Mouse (Mus musculus): ENCODE measurements around the gene Glod4. TPM values are rescaled to one million over a fixed set of nuclear protein-coding genes. Genes with fewer than 3 reads are reported as not detected.
"Not testable (repeated sequence)": the region's sequence is repeated elsewhere in the genome, so short reads cannot be mapped to it uniquely, and the experiment has no call there.

Gene Glod4
- polyA plus RNA-seq, 1 experiment = 55.2 TPM

- TF ChIP-seq TCF12 (IDR thresholded peaks at IDR 0.05; ENCODE audit: insufficient read depth, poor library complexity, severe bottlenecking) (no peak), USF1 (IDR thresholded peaks at IDR 0.05; ENCODE audit: low read depth) (peak; percentile 3)
- Histone ChIP-seq H3K36me3 (ENCODE audit: control insufficient read depth, insufficient read depth) (peaks cover 5% of the 10 kb centered on the region), H3K79me2 (ENCODE audit: control insufficient read depth, insufficient read depth) (peaks cover 12% of the 10 kb centered on the region)
Measured at GRCm38 (mm10) chr11:76216681-76217389, 26.7 kb downstream of the Glod4 start.

GRCm38 (mm10) chr11:76216049-76216540 is 27.4 kb downstream of the Glod4 start:
- Histone ChIP-seq H3K36me3 (ENCODE audit: control insufficient read depth, insufficient read depth) (peaks cover 5% of the 10 kb centered on the region), H3K4me3 (peak overlapping the region; percentile 88), H3K27me3 (ENCODE audit: control insufficient read depth, insufficient read depth, insufficient read length) (no peaks in the 10 kb centered on the region), H3K4me2 (ENCODE audit: low read depth) (peak overlapping the region; percentile 93), H3K79me2 (ENCODE audit: control insufficient read depth, insufficient read depth) (peaks cover 12% of the 10 kb centered on the region), H3ac (ENCODE audit: control insufficient read depth, insufficient read length) (no peak overlapping the region)
- TF ChIP-seq REST (IDR thresholded peaks at IDR 0.05; ENCODE audit: insufficient read depth, insufficient read length) (no peak), MYOG (IDR thresholded peaks at IDR 0.05; ENCODE audit: control insufficient read depth in 1 of 3, insufficient read depth in 1 of 3, insufficient read length in 2 of 3, low read depth in 2 of 3) (no peak), TCF3 (IDR thresholded peaks at IDR 0.05; ENCODE audit: insufficient read length, low read depth) (no peak), POLR2AphosphoS2 (IDR thresholded peaks at IDR 0.05; ENCODE audit: insufficient read length, low read depth) (no peak), E2F4 (IDR thresholded peaks at IDR 0.05; ENCODE audit: insufficient read depth) (no peak), POLR2A (IDR thresholded peaks at IDR 0.05; ENCODE audit: insufficient read length, low read depth) (no peak), CEBPB (IDR thresholded peaks at IDR 0.05; ENCODE audit: insufficient read depth, poor library complexity, severe bottlenecking) (no peak)

More at GRCm38 (mm10) chr11:76216681-76217389, 26.7 kb downstream of the Glod4 start:
- peak overlapping the region; percentile 10 for H3ac ChIP-seq (ENCODE audit: control insufficient read depth, insufficient read length)
- H3K4me2 ChIP-seq (ENCODE audit: low read depth) = peak overlapping the region; percentile 93
- H3K27me3 ChIP-seq (ENCODE audit: control insufficient read depth, insufficient read depth, insufficient read length) = no peaks in the 10 kb centered on the region
- H3K4me3 ChIP-seq = peak overlapping the region; percentile 88

GRCm38 (mm10) chr11:76215011-76215410 is 28.5 kb downstream of the Glod4 start:
- Histone ChIP-seq H3K4me2 (ENCODE audit: low read depth) (no peak overlapping the region), H3K4me3 (no peak overlapping the region), H3K36me3 (ENCODE audit: control insufficient read depth, insufficient read depth) (peaks cover 5% of the 10 kb centered on the region)

GRCm38 (mm10) chr11:76213841-76214240 is 29.7 kb downstream of the Glod4 start:
- Histone ChIP-seq H3K27me3 (ENCODE audit: control insufficient read depth, insufficient read depth, insufficient read length) (no peaks in the 10 kb centered on the region), H3K4me2 (ENCODE audit: low read depth) (no peak overlapping the region), H3K36me3 (ENCODE audit: control insufficient read depth, insufficient read depth) (peaks cover 5% of the 10 kb centered on the region), H3K4me3 (no peak overlapping the region), H3K79me2 (ENCODE audit: control insufficient read depth, insufficient read depth) (peaks cover 12% of the 10 kb centered on the region), H3ac (ENCODE audit: control insufficient read depth, insufficient read length) (no peak overlapping the region)
- TF ChIP-seq REST (IDR thresholded peaks at IDR 0.05; ENCODE audit: insufficient read depth, insufficient read length) = no peak
- no peak for TF ChIP-seq MYOG (IDR thresholded peaks at IDR 0.05; ENCODE audit: control insufficient read depth in 1 of 3, insufficient read depth in 1 of 3, insufficient read length in 2 of 3, low read depth in 2 of 3)
- no peak for TF ChIP-seq MAX (IDR thresholded peaks at IDR 0.05; ENCODE audit: low read depth)
- no peak for TF ChIP-seq MYOD1 (IDR thresholded peaks at IDR 0.05; ENCODE audit: control insufficient read depth in 1 of 3, insufficient read length in 2 of 3, low read depth in 2 of 3)
- TF ChIP-seq TCF3 (IDR thresholded peaks at IDR 0.05; ENCODE audit: insufficient read length, low read depth) = no peak
- TF ChIP-seq POLR2A (IDR thresholded peaks at IDR 0.05; ENCODE audit: insufficient read length, low read depth) = no peak
- no peak for TF ChIP-seq E2F4 (IDR thresholded peaks at IDR 0.05; ENCODE audit: insufficient read depth)
- no peak for TF ChIP-seq TCF12 (IDR thresholded peaks at IDR 0.05; ENCODE audit: insufficient read depth, poor library complexity, severe bottlenecking)
- TF ChIP-seq USF1 (IDR thresholded peaks at IDR 0.05; ENCODE audit: low read depth) = no peak
- TF ChIP-seq SRF (IDR thresholded peaks at IDR 0.05; ENCODE audit: control insufficient read depth, insufficient read length, low read depth) = no peak
- TF ChIP-seq POLR2AphosphoS2 (IDR thresholded peaks at IDR 0.05; ENCODE audit: insufficient read length, low read depth) = no peak
- TF ChIP-seq CEBPB (IDR thresholded peaks at IDR 0.05; ENCODE audit: insufficient read depth, poor library complexity, severe bottlenecking) = no peak

More at GRCm38 (mm10) chr11:76215011-76215410, 28.5 kb downstream of the Glod4 start:
- Histone ChIP-seq H3ac (ENCODE audit: control insufficient read depth, insufficient read length) (no peak overlapping the region), H3K79me2 (ENCODE audit: control insufficient read depth, insufficient read depth) (peaks cover 12% of the 10 kb centered on the region), H3K27me3 (ENCODE audit: control insufficient read depth, insufficient read depth, insufficient read length) (no peaks in the 10 kb centered on the region)
- no peak for TF ChIP-seq USF1 (IDR thresholded peaks at IDR 0.05; ENCODE audit: low read depth)
- no peak for TF ChIP-seq MAX (IDR thresholded peaks at IDR 0.05; ENCODE audit: low read depth)
- TF ChIP-seq POLR2AphosphoS2 (IDR thresholded peaks at IDR 0.05; ENCODE audit: insufficient read length, low read depth) = no peak
- TF ChIP-seq MYOD1 (IDR thresholded peaks at IDR 0.05; ENCODE audit: control insufficient read depth in 1 of 3, insufficient read length in 2 of 3, low read depth in 2 of 3) = no peak
- no peak for TF ChIP-seq REST (IDR thresholded peaks at IDR 0.05; ENCODE audit: insufficient read depth, insufficient read length)
- TF ChIP-seq E2F4 (IDR thresholded peaks at IDR 0.05; ENCODE audit: insufficient read depth) = no peak
- TF ChIP-seq TCF3 (IDR thresholded peaks at IDR 0.05; ENCODE audit: insufficient read length, low read depth) = no peak
- TF ChIP-seq CEBPB (IDR thresholded peaks at IDR 0.05; ENCODE audit: insufficient read depth, poor library complexity, severe bottlenecking) = no peak
- no peak for TF ChIP-seq SRF (IDR thresholded peaks at IDR 0.05; ENCODE audit: control insufficient read depth, insufficient read length, low read depth)
- TF ChIP-seq TCF12 (IDR thresholded peaks at IDR 0.05; ENCODE audit: insufficient read depth, poor library complexity, severe bottlenecking) = no peak
- TF ChIP-seq MYOG (IDR thresholded peaks at IDR 0.05; ENCODE audit: control insufficient read depth in 1 of 3, insufficient read depth in 1 of 3, insufficient read length in 2 of 3, low read depth in 2 of 3) = no peak
- no peak for TF ChIP-seq POLR2A (IDR thresholded peaks at IDR 0.05; ENCODE audit: insufficient read length, low read depth)

GRCm38 (mm10) chr11:76211595-76211994 is 31.9 kb downstream of the Glod4 start:
- H3K27me3 ChIP-seq (ENCODE audit: control insufficient read depth, insufficient read depth, insufficient read length); H3K79me2 ChIP-seq (ENCODE audit: control insufficient read depth, insufficient read depth); H3ac ChIP-seq (ENCODE audit: control insufficient read depth, insufficient read length); H3K36me3 ChIP-seq (ENCODE audit: control insufficient read depth, insufficient read depth); H3K4me3 ChIP-seq; H3K4me2 ChIP-seq (ENCODE audit: low read depth): not testable (repeated sequence)

All from myocyte (in vitro differentiated cells).